Mouse (Mus musculus): ENCODE results near the gene Il12rb1.
A peak's percentile ranks its signal among the peaks of the same experiment; 100 is the strongest.

The Il12rb1 gene

GRCm38 (mm10) chr8:70851837-70852236 lies 43.6 kb downstream of the Il12rb1 start:
- no peak for DNase-seq (ENCODE audit: low spot score)

DNA sequence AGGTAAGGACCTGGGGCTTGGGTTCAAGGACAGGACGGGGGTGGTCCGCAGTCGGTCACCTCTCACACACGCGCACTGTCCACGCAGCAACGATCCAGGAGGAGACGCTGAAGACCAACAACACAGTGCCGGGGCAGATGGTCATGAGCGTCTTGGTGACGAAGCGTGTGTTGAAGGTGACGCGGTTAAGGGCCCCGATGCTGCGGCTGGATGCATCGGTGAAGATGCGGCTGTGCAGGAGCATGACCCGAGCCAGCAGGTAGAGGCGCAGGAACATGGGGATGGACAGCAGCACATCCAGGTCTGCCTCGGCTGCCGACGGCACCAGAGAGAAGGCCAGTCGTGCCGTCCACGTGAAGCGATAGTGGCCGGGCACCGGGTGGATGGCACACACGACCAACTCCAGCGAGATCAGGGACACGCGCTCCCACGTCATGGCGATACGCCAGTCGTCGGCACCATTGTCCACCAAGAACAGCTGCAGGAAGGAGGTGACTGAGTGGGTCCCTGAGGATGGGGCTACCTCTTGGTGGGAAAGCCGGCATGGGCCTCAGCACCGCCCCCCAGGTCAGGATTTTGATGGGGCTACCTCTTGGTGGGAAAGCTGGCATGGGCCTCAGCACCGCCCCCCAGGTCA lies 44.5 kb downstream of the Il12rb1 start:
- DNase-seq (ENCODE audit: low spot score), result no peak

GRCm38 (mm10) chr8:70853863-70854262 lies 45.6 kb downstream of the Il12rb1 start:
- DNase-seq (ENCODE audit: low spot score), result no peak

DNA sequence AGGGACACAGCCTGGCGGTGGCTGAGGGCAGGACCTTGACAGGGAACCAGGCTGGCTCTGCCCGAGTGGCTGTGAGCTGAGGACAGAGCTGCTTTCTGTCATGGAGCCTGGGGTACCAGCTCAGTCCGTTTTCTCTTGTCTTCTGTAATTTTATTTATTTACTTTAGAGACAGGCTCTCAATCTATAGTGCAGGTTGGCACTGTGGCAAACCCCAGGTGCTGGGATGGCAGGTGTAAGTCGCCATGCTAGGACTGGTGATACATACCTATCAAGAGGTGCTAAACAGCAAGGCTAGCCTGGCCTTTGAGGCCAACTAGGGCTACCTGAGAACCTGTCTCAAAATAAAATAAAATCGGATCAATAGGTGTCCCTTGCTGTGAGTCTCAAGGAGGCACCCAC lies 47.8 kb downstream of the Il12rb1 start:
- DNase-seq (ENCODE audit: low spot score), result no peak

GRCm38 (mm10) chr8:70856541-70857197 lies 48.4 kb downstream of the Il12rb1 start:
- DNase-seq (ENCODE audit: low spot score), result no peak

GRCm38 (mm10) chr8:70857516-70857915 lies 49.3 kb downstream of the Il12rb1 start:
- no peak for DNase-seq (ENCODE audit: low spot score)

- DNase-seq (ENCODE audit: low spot score), result no peak
Observed at GRCm38 (mm10) chr8:70862824-70863641, 54.8 kb downstream of the Il12rb1 start, which contains the start of gene Kcnn1. Gene Kcnn1 (minus strand): TSS chr8:70863258.

GRCm38 (mm10) chr8:70863956-70864711 lies 55.9 kb downstream of the Il12rb1 start:
- no peak for DNase-seq (ENCODE audit: low spot score)

- DNase-seq (ENCODE audit: low spot score), result no peak
Observed at GRCm38 (mm10) chr8:70864712-70865221, 56.5 kb downstream of the Il12rb1 start.

- DNase-seq (ENCODE audit: low spot score), result peak; percentile 99
Observed at GRCm38 (mm10) chr8:70865350-70866000, 57.2 kb downstream of the Il12rb1 start.

DNA sequence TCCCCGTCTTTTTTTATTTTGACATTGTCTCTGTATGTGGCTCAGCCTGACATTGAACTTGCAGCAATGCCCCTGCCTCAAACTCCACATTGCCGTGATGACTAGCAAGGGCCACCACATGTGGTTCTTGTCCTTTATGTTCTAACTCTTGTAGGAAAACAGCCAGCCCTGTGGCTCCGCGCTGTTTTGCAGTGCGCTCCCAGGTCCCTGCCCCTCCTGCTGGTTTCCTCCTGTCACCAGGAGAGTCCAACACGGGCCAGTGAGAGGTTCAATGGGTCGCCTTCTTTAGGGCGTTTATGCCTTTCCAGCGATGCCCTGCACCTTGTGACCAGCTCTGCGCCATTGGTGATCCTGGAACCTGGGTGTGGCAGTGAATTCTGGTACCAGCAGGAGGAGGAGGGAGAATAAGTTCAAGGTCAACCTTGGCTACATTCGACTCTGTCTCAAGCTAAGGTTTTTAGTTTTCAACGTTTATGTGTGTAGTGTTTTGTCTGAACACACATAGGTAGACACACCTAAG lies 57.8 kb downstream of the Il12rb1 start:
- no peak for DNase-seq (ENCODE audit: low spot score)

DNA sequence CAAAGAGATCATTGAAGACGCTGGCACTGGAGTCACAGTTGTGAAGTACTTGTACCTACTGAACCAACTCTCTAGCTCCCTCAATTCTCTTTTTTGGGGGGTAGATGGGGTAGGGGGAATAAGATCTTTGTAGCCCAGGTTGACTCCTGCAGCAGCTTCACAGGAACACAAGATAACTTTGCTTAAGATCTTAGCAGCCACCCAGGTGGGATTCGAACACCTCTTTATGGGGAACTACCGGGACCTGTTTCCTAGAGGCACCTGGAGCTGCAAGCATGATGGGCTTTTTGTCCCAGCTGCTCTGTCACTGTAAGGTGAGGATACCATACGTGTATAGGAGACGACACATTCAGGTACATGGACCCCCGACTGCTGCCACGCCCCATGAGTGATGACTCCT lies 58.3 kb downstream of the Il12rb1 start:
- DNase-seq (ENCODE audit: low spot score), result no peak

DNA sequence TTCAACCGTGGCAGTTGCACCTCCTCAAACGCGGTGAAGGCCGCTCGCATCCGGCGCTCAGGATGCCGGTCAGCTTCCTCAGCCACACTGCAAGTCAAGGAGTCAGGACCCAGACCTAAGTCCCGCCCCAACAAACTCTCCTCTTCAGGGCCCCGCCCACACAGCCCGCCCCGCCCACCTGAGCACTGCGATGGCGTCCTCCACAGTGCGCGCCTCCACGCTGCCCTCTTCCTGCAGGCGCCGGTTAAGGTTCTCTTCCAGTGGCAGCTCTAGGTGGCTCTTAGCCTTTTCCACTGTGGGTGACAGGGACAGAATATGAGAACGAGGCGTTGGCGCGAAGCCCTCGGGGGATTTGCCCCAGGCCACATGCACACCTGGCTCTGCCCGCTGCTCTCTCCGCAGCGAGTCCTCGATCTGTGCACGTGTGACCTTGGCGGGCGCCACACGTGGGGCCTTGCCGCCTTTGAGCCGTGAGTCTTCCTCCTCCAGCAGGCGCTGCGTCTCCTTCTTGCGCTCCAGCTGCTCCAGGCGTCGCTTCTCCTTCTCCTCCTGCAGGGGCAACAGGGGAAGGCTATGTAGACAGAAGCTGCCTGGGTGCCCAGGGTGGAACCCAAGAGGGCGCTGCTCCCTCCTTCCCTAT lies 60.4 kb downstream of the Il12rb1 start:
- no peak for DNase-seq (ENCODE audit: low spot score)

GRCm38 (mm10) chr8:70869199-70869571 lies 60.9 kb downstream of the Il12rb1 start:
- no peak for DNase-seq (ENCODE audit: low spot score)

DNA sequence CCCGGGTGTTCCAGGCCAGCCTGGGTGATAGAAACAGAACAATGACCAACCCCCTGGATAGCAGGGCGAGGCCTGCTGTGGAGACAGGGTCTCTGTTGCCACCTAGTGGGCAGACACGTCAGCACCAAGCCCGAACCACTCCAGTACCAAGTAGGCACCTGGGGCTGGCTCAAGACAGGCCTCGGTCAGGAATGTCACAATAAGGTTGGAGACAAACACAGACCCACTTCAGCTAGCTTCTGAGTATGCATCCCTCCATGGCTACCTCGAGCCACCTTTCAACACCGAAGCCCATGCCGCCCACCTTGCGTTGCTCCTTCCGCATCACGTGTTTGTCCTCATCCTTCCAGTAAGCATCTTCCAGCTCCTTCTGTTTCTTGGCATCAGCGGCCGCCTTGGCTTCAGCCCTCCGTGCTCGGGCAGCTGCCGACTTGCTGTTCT lies 61.4 kb downstream of the Il12rb1 start:
- DNase-seq (ENCODE audit: low spot score), result peak; percentile 75

Measured in left cerebral cortex, adult 11 months (tissue).